Mouse (Mus musculus) neutrophil, adult 83 days (primary cell): Measurements from ENCODE around the gene Tbc1d21. TPM values are rescaled to one million over a fixed set of nuclear protein-coding genes. Genes with fewer than 3 reads are reported as not detected.

ENCODE experiments used
- total RNA-seq, 2 experiments: library from RNA; stranded (reverse); gene quantifications; one replicate each; pipeline ENCODE4 v1.2.4; 2023

Tbc1d21 gene
- not detected for total RNA-seq

GRCm38 (mm10) chr9:58370355-58370754 lies at the start of gene Tbc1d21:
TSS of gene Tbc1d21 (minus strand) at chr9:58370455.

GRCm38 (mm10) chr9:58312944-58313359 lies 57.3 kb downstream of the Tbc1d21 start, which contains the start of gene Loxl1:
TSS of gene Loxl1 (minus strand) at chr9:58313186.

Other genes with a start within 250 kb of the Tbc1d21 start
- under 1 TPM in 1 of 2 experiments, not detected in 1; 0.37 TPM for gene Islr, start 166.1 kb downstream of the Tbc1d21 start, total RNA-seq
- under 1 TPM; 0.11 to 0.22 TPM for gene Islr2, start 166.1 kb downstream of the Tbc1d21 start, total RNA-seq
- gene Pml, start 120.7 kb downstream of the Tbc1d21 start, total RNA-seq: 10 to 100 TPM; 41.8 to 43.1 TPM
- 10 to 100 TPM; 10.8 to 15.5 TPM for gene Stoml1, start 117.3 kb downstream of the Tbc1d21 start, total RNA-seq
- gene Loxl1, start 57.3 kb downstream of the Tbc1d21 start, total RNA-seq: not detected
- gene Insyn1, start 118.1 kb upstream of the Tbc1d21 start, total RNA-seq: not detected
- 1 to 10 TPM; 1.2 to 2.0 TPM for gene Cd276, start 185.0 kb upstream of the Tbc1d21 start, total RNA-seq
- gene Nptn, start 211.8 kb upstream of the Tbc1d21 start, total RNA-seq: 100 to 1,000 TPM; 148 to 174 TPM